Mouse (Mus musculus) embryonic fibroblast, embryonic 13.5 days (primary cell): ENCODE measurements around the gene Tnfrsf13b. TPM values are rescaled to one million over a fixed set of nuclear protein-coding genes. Genes with fewer than 3 reads are reported as not detected.

Source experiments
- H3K27ac ChIP-seq: 2 replicates; pipeline ENCODE4 v1.5.1; 2012; ENCODE audit warnings: low read length, control low read depth, inconsistent platforms; ENCODE audit not compliant: insufficient read depth
- H3K4me1 ChIP-seq: 2 replicates; pipeline ENCODE4 v1.6.1; 2011; ENCODE audit warnings: low read length; ENCODE audit not compliant: control insufficient read depth, insufficient read depth
- H3K4me3 ChIP-seq: 2 replicates; pipeline ENCODE4 v1.5.1; 2011; ENCODE audit warnings: mild to moderate bottlenecking, control low read depth, low read length; ENCODE audit not compliant: insufficient read depth
- CTCF ChIP-seq: IDR thresholded peaks from 2 replicates; pipeline ENCODE4 v1.5.1; 2011; ENCODE audit warnings: mild to moderate bottlenecking, control low read depth, low read length, moderate library complexity, borderline replicate concordance; ENCODE audit not compliant: insufficient read depth
- POLR2A ChIP-seq: IDR thresholded peaks from 2 replicates; pipeline ENCODE4 v1.6.1; 2011; ENCODE audit warnings: low read depth, mild to moderate bottlenecking, control low read depth, low read length, moderate library complexity
- polyA plus RNA-seq: library from polyadenylated mRNA; stranded (reverse); fragments of >200 nt; gene quantifications from 2 replicates; pipeline ENCODE4 v1.2.4, GENCODE M21; 2011; ENCODE audit warnings: low read depth; ENCODE audit not compliant: missing spikeins, insufficient read length

The Tnfrsf13b gene
- polyA plus RNA-seq, 1 experiment, result not detected

- Histone ChIP-seq H3K4me3 (no peak overlapping the region), H3K27ac (no peak overlapping the region), H3K4me1 (no peaks in the 10 kb centered on the region)
- peak; percentile 7; the same call in 1 of the 2 replicates for TF ChIP-seq CTCF
- TF ChIP-seq POLR2A, result no peak
Observed at GRCm38 (mm10) chr11:61147300-61147683, 20.7 kb downstream of the Tnfrsf13b start.

GRCm38 (mm10) chr11:61150233-61151001, 23.9 kb downstream of the Tnfrsf13b start:
- Histone ChIP-seq H3K4me3 (no peak overlapping the region), H3K4me1 (no peaks in the 10 kb centered on the region), H3K27ac (no peak overlapping the region)
- TF ChIP-seq CTCF (no peak), POLR2A (no peak)

- TF ChIP-seq POLR2A, result no peak
- TF ChIP-seq CTCF, result 0 out of 2 replicates have a peak, but pooled peaks have one; percentile 21
- no peak overlapping the region for H3K27ac ChIP-seq
Observed at GRCm38 (mm10) chr11:61155727-61156126, 29.2 kb downstream of the Tnfrsf13b start.

GRCm38 (mm10) chr11:61158141-61158540, 31.6 kb downstream of the Tnfrsf13b start:
- Histone ChIP-seq H3K27ac (no peak overlapping the region), H3K4me1 (no peaks in the 10 kb centered on the region), H3K4me3 (no peak overlapping the region)
- TF ChIP-seq CTCF (no peak), POLR2A (no peak)

More at GRCm38 (mm10) chr11:61155727-61156126, 29.2 kb downstream of the Tnfrsf13b start:
- Histone ChIP-seq H3K4me1 (no peaks in the 10 kb centered on the region), H3K4me3 (no peak overlapping the region)

GRCm38 (mm10) chr11:61159796-61160732, 33.5 kb downstream of the Tnfrsf13b start:
- Histone ChIP-seq H3K4me3 (no peak overlapping the region), H3K4me1 (no peaks in the 10 kb centered on the region), H3K27ac (no peak overlapping the region)
- TF ChIP-seq CTCF (no peak), POLR2A (no peak)

GRCm38 (mm10) chr11:61161121-61161520, 34.6 kb downstream of the Tnfrsf13b start:
- no peak overlapping the region for H3K4me3 ChIP-seq
- no peak overlapping the region for H3K27ac ChIP-seq
- no peaks in the 10 kb centered on the region for H3K4me1 ChIP-seq
- TF ChIP-seq CTCF (no peak), POLR2A (no peak)

- no peak overlapping the region for H3K4me3 ChIP-seq
- no peaks in the 10 kb centered on the region for H3K4me1 ChIP-seq
- H3K27ac ChIP-seq, result no peak overlapping the region
- TF ChIP-seq CTCF (no peak), POLR2A (no peak)
Observed at GRCm38 (mm10) chr11:61162776-61163175, 36.2 kb downstream of the Tnfrsf13b start.

- no peak for TF ChIP-seq POLR2A
- no peak for TF ChIP-seq CTCF
- no peak overlapping the region for H3K4me3 ChIP-seq
- H3K27ac ChIP-seq, result no peak overlapping the region
- H3K4me1 ChIP-seq, result no peaks in the 10 kb centered on the region
Observed at GRCm38 (mm10) chr11:61163341-61163740, 36.8 kb downstream of the Tnfrsf13b start.

- Histone ChIP-seq H3K27ac (no peak overlapping the region), H3K4me1 (no peaks in the 10 kb centered on the region), H3K4me3 (no peak overlapping the region)
- no peak for TF ChIP-seq CTCF
- no peak for TF ChIP-seq POLR2A
Observed at GRCm38 (mm10) chr11:61164366-61164765, 37.8 kb downstream of the Tnfrsf13b start.
